Mouse (Mus musculus): ENCODE data around the gene Gm10277.

The Gm10277 gene

DNA sequence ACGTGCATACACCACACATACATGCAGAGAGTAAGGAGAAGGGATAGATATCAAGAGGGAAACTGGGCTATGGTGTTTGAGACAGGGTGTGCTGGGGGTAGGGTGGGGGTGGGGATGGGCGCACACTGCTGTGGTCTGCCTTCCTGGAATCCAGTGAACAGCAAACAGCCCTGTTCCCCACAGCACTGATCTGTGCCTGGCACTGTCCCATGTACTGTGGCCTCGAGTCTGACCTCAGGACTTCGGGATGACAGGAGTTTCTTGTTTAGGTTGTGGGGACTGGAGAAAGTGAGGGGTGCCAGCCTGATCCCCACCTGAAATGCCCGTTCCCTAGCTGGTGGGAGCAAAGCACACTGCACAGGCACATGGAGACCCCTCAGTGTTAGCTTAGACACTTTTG is at the start of gene Gm10277:
Gm10277 (minus strand) TSS at position 41 of the 400 bp plus-strand sequence.
- ATAC-seq (ENCODE audit: low TSS enrichment), result no peak

DNA sequence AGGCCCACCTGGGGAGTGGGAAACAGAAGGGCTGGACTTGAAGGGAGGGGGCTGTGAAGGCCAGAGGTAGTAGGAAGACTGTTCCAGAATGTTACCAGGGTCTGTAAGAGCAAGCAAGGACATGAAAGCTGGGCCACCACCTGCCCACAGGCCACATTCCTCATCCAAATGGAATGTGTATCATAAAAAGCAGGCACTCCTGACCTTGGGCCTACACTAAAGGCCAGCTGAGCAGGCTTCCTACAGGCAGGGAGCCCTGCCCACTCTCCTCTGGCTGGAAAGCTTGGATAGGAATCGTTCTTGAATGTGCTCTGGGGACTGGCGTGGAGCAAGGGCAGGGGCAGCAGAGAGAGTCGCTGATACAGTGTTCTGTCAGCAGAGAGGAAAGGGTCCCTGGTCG is 49.2 kb upstream of the Gm10277 start:
- ATAC-seq (ENCODE audit: low TSS enrichment), result no peak

DNA sequence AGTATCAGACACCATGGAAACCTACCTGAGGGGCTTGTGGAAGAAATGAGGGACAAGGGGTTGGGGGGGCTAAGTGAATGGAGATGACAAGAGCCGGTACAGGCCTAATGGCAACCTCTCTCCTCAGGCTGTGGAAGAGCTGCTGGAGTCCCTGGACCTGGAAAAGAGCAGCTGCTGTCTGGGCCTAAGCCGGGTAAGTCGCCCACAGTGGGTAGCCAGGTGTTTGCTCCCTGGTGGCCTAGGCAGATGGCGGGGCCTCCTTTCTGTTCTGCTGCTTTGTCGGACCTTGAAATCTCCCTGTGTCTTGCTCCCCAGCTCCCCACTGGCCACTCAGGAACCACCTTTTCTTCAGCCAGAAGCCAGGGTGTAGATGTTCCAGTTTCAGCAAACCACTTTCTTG is 48.7 kb upstream of the Gm10277 start:
- no peak for ATAC-seq (ENCODE audit: low TSS enrichment)

DNA sequence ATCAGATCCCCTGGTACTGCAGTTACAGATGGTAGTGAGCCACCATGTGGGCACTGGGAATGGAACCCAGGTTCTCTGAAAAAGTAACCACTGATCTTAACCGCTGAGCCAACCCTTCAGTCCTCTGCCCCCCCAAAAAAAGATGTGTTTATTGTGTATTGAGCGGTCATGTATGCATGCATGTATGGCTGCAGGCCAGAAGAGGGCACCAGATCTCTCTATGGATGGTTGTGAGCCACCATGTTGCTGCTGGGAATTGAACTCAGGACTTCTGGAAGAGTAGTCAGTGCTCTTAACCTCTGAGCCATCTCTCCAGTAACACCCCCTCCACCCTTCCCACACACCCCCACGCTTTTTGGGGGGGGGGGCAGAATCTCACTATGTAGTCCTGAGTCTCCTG is 47.6 kb upstream of the Gm10277 start:
- no peak for ATAC-seq (ENCODE audit: low TSS enrichment)

DNA sequence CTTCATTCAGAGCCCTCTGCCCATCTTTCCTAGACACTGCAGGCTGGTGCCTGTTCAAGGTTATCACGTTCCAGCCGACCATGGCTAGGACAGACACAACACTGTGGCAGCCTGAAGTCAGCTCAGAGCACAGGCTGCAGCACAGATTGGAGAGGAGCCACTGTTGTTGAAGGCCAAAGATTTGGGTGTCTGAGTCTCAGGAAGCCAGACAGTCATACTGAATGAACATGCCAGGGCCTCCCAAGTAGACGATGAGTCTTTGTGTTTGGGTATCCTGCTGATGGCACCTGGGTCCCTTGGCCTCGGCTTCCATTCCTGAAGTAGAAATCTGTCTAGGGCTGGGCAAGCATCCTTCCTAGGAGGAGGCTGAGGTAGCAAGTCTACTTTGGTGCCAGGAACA is 45.0 kb upstream of the Gm10277 start:
- peak; percentile 23; the same call in 1 of the 2 replicates for ATAC-seq (ENCODE audit: low TSS enrichment)

DNA sequence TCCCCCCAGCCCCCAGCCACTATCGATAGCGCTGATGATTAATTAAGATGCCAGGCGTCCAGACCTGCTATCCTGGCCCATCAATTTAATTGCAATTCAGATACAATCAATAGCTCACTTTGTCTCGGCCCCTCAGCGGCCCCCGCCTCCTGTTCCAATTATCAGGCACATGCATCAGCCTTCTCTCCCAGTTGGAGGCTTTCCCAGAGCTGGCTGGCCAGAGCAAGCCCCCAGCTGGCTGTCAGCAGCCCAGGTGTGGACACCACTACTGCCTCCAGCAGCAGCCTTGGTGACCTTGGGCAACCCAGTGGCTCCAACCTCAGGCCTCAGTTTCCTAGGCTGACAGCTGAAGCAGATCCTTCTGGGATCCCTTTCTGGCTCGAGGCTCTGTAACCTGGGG is 43.3 kb upstream of the Gm10277 start:
- ATAC-seq (ENCODE audit: low TSS enrichment), result no peak

DNA sequence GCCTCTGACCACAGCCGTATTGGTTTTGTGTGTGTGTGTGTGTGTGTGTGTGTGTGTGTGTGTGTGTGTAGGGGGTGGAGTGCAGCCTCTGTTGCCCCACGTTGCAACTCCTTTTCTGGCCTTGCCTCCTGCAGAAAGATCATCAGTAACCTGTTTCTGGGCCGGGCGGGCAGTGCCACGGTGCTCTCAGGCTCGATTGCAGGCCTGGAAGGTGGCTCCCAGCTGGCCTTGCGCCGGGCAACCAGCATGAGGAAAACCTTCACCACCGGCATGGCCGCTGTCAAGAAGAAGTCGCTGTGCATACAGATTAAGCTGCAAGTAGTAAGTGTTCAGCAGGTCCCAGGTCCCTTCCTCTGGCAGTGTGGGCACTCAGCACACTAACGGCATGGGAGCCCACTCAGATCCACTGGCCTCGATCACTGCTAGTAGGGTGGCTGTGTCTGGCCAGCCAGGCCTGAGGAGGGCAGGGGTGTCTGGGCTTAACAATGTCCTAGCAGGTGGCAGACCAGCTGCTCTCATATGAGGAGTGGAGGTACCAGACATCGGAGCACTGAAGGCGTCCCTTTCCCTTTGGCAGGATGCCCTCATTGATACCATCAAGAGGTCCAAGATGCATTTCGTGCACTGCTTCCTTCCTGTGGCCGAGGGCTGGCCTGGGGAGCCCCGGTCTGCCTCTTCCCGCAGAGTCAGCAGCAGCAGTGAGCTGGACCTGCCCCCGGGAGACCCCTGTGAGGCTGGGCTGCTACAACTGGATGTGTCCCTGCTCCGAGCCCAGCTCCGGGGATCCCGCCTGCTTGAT is 41.7 kb upstream of the Gm10277 start:
- ATAC-seq (ENCODE audit: low TSS enrichment), result no peak

DNA sequence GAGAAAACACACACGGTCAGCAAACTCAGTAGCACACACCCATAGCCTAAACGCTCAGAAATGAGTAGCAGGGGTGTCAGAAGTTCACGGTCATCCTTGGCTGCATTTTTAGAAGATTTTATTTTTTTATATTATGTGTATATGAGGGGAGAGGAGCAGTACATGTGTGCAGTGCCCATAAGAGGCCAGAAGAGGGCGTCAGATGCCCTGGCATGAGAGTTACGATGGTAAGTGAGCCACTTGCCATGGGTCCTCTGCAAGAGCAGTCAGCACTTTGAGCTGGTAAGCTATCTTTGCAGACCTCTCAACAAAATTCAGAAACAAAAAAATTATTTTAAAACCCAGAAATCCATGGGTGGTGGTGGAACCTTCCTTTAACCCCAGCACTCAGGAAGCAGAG is 40.6 kb upstream of the Gm10277 start:
- no peak for ATAC-seq (ENCODE audit: low TSS enrichment)

DNA sequence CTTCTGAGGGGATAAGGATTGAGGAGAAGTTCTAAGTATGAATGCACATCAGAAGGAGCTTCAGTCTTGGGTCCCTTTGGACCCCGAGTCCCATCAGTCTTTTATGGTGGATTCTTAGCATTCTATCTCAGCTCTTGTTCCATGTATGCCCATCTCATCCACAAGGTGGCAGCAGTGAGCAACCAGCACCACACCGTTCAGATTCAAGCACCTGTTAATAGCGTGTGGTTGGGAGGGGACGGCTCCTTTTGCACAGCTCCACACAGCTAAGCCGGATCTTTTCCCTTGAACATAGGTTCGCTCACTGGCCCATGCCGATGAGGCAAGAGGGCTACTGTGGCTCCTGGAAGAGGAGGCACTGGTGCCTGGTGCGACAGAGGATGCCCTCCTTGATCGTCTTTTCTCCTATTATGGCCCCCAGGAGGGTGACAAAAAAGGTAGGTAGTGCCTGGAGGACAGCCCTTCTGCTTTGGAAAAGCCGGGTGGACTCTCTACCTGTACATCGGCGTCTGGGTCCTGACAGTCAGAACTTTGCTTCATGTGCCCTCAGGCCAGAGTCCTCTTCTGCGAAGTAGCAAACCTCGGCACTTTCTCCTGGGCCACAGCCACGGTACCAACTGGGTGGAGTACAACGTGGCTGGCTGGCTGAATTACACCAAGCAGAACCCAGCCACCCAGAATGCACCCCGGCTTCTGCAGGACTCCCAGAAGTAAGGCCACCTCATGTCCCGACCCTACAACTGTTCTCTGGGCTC is 39.9 kb upstream of the Gm10277 start:
- no peak for ATAC-seq (ENCODE audit: low TSS enrichment)

DNA sequence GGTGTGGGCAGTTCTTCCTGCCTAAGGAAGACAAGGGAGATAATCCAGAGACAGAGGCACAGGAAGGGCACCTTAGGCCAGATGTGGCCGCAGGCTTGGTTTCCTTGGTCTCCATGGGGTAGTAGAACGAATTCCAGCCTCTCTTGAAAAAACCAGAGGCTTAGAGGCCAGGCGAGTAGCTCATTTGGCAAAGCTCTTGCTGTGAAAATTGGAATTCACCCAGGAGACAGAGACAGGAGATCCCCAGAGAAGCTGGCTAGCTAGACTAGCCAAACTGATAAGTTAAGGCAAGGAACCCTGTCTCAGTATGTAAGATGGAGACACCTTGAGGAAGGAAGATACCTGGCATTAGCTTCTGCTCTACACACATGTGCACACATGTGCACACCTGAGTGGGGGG is 38.8 kb upstream of the Gm10277 start:
- ATAC-seq (ENCODE audit: low TSS enrichment), result no peak

DNA sequence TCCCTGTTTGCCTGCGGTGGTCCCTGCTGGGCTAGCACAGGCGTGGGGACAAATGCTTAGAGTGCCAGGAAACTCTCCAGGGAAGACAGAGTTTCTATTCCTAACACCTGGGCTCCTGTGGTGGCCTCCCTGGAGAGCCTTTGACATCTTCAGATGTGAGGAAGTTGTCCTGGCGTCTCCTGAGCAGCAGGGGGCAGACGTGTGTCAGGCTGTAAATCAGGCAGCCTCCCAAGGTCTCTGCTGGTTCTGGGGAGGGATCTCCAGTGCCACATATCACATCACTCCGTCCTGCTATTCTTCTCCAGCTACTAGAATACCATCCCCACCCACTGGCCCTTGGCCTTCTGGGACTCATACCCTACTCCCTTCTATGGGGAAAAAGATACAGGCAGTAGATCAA is 38.3 kb upstream of the Gm10277 start:
- ATAC-seq (ENCODE audit: low TSS enrichment), result 0 out of 2 replicates have a peak, but pooled peaks have one; percentile 18

DNA sequence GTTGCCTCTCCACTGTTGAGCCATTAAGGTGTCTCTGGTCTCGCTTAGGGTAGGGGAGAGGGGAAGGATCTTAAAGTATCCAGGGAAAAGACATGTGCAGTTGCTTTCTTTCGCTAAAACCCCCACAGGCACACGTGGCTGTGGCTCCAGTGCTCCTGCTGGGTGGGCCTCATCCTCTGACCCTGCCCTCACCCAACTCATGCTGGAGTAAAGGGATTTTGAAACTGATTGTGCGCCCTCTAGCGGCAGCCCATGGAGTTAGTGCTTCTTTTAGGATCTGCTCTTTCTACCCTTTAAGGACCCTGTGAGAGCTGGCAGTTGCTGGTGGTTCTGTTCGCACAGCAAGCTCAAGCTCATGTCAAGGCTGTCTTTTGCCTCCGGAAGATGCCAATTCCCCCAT is 35.2 kb upstream of the Gm10277 start:
- no peak for ATAC-seq (ENCODE audit: low TSS enrichment)

DNA sequence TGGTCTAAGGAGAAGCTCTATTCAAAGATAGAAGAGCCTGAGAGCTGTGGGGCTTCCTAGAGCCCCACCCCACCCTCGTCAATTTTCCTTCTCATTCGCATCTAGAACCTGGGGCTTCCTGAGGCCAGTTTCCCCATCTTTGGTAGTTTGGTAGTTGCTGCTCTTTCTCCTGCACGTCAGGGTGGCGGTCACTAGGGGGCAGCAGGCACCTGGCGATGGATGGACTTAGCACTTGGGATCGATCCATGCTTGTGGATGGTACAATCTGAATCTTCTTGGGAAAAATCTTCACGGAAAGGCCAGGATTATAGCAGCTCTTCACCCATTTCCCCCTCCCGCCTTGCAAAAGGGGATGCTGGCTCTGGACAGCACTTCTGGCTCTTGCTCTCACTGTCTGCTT is 34.1 kb upstream of the Gm10277 start:
- ATAC-seq (ENCODE audit: low TSS enrichment), result no peak

DNA sequence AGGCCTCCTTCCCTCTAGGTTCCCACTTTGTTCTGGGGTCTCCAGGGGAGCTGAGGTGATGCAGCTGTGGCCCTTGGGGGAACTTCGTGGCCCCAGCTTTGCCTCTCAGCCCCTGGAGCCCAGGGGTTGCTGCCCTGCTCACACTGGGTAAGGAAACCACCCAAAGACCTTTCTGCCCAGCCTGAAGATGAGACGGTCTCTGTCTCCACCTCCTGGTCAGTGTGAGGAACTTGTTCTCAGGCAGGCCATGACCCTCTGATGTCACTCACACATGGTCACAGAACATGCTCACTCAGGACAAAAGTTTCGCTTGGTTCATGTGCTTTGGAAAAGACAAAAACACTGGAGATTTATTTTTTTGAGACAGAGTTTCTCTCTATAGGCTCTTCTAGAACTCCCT is 28.5 kb upstream of the Gm10277 start:
- peak; percentile 29; the same call in 1 of the 2 replicates for ATAC-seq (ENCODE audit: low TSS enrichment)

DNA sequence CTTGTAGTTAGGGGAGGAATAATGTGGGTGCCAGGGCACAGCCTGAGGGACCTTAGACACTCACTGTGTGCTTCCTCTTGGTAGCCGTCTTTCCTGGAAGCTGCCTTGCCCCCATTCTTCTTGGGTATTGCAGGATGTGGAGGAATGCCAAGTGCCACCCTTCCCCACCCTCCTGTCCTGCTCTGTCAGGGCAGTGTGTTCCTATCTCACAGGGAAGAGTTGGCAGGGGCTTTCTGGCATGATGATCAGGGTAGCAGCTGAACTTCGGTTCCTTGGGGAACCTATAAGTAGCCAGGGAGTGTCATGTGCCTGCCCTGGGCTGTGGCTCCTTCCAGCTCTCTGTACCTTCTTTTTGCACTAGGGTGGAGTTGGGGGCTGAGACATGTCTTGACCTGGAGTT is 26.4 kb upstream of the Gm10277 start:
- ATAC-seq (ENCODE audit: low TSS enrichment), result no peak

DNA sequence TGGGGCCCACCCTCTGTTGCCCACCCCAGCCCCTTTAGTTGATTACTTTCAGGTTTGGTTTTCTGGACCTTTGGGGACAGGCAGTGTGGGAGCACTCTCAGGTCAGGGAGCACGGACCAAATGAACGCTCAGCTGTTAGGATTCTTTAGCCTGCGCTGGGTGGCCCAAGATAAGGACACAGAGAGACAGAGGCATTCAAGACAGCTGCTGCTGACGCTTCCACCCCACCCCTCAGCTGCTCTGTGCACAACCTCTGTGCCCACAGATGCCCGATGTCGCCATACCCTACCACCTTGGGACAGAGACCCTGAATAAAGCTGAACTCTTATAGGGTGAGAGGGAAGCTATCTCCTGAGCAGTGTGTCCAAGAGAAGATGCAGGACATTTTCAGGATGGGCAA is 22.5 kb upstream of the Gm10277 start:
- no peak for ATAC-seq (ENCODE audit: low TSS enrichment)

DNA sequence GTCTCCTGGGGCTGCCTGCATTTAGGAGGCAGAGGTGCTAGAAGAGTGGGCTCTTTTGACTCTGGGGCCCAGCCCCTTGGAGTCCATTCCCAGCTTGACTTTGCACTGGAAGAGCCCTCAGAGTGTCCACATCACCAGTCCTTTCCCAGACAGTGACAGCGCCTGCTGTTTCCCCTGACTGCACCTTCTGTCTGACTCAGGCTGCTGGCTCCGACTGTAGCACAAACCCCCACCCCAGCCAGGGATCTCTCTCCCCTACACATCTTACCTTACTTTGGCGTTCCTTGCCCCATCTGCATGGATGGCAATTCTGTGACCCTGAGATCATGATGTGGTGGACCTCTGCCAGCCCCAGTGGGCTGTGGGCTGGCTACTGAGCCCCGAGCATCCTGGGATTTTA is 21.7 kb upstream of the Gm10277 start:
- no peak for ATAC-seq (ENCODE audit: low TSS enrichment)

DNA sequence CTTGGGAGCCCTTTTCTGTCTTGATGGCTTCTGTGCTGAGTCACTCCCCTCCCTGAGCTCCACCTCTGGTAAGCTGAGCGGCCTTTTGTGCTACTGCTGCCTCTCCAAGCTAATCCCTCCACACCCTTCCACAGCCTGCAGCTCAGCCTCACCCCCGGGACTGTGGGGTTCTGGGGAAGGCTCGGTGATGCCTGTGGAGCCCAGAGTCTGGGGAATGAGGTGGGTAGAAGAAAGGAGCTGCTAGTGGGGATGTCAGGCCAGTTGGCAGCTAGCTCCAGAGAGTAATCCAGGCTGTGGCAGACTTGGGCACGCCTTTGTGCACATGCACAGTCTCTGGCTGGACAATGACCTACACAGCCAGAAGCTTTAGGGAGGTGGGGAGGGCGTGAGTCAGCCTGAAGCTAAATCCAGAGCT is 20.5 kb upstream of the Gm10277 start:
- peak; percentile 42 for ATAC-seq (ENCODE audit: low TSS enrichment)

DNA sequence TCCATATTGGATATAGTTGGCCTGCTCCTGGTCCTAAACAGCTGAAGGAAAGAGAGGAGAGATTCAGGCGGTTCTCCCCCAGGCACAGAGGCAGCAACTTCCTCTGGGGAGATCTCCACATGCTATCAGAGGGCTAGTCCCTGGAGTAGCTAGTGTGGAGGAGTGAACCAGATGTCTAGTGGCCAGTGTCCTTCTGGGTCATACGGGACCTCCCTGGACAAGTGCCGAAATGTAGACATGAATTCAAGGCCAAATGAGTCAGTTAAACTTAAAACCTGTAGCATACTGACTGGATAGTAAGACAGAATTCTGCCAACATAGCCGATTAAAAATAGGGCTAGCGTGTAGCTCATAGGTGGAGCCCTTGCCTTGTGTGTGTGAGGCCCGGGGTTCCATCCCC is 19.3 kb upstream of the Gm10277 start:
- no peak for ATAC-seq (ENCODE audit: low TSS enrichment)

DNA sequence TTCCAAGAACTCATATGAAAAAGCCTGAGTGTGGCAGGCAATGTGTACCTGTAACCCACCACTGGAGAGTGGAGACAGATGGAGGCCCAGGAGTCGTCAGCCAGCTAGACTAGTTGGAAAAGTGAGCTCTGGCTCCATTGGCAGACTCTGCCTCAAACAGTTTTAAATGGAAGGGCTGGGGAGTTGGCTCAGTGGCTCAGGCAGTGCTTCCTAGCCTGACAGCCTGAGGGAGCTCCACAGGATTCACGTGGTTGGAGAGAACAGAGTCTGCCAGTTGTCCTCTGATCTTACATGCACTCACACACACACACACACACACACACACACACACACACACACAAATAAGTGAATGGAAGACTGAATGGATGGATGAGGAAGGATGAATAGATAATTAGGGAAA is 18.7 kb upstream of the Gm10277 start:
- ATAC-seq (ENCODE audit: low TSS enrichment), result peak; percentile 66

DNA sequence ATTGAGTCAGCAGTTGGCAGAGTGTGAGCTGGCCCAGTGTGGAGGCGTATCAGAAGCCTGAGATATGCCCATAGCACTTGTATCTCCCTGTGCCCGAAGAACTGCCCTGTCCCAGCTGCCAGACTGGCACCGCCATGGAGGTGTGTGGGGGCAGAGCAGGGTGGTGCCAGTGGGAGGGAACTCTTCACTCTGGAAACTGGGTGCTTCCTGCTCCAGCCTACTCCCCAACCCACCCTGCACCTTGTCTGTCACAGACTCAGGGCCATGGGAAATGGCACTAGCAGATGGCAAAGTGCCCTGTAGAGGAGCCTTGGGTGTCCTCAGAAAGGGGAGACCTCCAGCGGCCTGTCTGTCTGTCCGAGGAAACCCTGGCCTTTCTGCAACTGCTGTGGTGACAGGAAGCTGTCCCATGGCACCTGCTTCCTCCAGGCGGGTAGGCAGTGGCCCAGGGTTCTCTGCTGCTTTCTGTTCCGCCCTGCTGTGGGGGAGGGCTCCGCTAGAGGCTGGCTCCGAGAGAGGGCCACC is 14.9 kb upstream of the Gm10277 start:
- ATAC-seq (ENCODE audit: low TSS enrichment), result no peak

DNA sequence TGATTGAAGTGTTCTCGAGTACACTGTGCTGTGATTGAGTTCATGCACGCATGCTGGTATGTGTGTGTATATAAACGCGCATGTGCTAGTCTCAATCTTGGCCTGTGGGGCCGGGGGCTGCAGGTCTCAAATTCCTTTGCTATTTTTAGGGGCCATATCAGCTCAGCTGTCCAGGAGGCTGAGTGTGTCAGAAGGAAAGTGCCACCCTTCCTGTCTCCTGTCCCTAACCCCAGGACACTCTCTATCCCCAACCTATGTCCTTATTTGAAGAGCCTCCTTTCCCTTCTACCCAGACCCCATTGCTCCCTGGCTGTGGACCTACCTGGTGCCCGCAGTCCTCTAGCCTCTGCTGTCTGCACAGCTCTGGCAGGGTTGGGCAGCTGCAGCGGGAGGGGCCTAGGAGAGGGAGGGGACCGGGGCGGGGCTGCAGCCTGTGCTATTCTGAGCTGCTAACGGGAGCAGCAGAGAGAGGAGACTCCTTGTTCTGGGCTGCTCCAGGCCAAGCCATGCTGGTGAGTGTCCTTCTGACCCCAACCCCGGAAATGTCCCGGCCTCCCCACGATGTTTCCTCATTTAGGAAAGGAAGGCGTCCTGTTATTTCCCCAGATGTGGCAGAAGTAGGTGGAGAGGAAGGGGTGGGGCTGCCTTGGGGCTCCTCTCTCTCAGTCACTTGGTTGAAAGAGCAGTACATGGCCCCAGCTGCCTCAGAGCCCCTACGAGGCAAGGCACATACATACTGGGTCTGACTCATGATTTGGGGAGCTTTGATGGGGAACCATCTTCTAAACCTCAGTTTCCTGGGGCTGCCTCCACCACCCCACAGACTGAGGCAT is 13.5 kb upstream of the Gm10277 start:
- ATAC-seq (ENCODE audit: low TSS enrichment), result peak; percentile 85
